Mouse (Mus musculus) liver, adult 10 weeks (tissue): ENCODE data around the gene Olfr279. TPM values are rescaled to one million over a fixed set of nuclear protein-coding genes. Genes with fewer than 3 reads are reported as not detected.

Experiments used
- polyA plus RNA-seq: library from polyadenylated mRNA; stranded (reverse); fragments of 350-450 nt; fragmentation: Illumina TruSeq; extraction: RNeasy Lipid Tissue Mini Kit (QIAGEN cat#74804); gene quantifications from one replicate; pipeline ENCODE4 v1.2.3, GENCODE M21; 2014; ENCODE audit warnings: low read depth, low replicate concordance

Gene Olfr279
- not detected for polyA plus RNA-seq

DNA sequence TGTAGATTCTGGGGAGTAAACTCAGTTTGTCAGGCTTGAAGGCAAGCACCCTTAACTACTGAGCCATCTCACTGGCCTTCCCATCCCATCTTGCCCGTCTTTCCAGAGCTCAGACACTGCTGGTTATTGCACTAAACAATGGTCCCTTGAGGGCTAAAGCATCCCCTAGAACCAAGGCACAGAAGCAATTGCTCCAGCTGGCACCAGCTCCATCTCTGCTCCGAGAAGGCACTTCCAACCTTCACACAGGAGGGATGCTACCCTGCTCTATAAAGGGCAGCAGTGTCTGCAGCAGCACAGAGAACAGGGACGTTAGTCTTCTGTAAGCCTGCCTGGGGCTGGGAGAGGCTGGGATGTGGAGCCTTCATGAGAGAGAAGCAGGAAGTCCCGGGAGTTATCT lies at the start of gene Olfr279:
Gene Olfr279, plus strand, starts transcription at position 301 of the 400 bp plus-strand sequence.

GRCm38 (mm10) chr15:98452288-98452687 lies 39.9 kb upstream of the Olfr279 start, which contains the start of gene Olfr281:
Gene Olfr281, plus strand, starts transcription at chr15:98452588.

DNA sequence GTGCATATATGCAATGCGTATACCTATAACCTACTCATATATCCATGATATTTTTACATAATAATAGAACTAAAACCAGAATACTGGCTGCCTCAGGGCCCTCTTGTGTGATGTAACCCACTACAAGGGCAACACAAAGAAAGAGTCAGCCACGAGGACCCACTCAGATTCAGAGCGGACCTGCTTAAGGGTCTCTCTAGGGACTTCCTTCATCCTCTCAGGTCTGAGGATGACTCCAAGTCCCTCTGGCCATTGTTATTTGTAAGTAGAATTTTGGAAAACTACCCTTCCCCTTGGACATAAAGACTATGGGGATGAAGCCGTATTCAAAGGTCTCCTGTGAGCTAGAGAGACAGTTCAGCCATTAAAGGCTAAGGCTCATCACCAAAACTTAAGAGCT lies 22.6 kb upstream of the Olfr279 start, which contains the start of gene OR5BS1P:
Gene OR5BS1P, plus strand, starts transcription at position 301 of the 400 bp plus-strand sequence.

GRCm38 (mm10) chr15:98482701-98483100 lies 9.5 kb upstream of the Olfr279 start, which contains the start of gene Lalba:
Gene Lalba, minus strand, starts transcription at chr15:98482721.

DNA sequence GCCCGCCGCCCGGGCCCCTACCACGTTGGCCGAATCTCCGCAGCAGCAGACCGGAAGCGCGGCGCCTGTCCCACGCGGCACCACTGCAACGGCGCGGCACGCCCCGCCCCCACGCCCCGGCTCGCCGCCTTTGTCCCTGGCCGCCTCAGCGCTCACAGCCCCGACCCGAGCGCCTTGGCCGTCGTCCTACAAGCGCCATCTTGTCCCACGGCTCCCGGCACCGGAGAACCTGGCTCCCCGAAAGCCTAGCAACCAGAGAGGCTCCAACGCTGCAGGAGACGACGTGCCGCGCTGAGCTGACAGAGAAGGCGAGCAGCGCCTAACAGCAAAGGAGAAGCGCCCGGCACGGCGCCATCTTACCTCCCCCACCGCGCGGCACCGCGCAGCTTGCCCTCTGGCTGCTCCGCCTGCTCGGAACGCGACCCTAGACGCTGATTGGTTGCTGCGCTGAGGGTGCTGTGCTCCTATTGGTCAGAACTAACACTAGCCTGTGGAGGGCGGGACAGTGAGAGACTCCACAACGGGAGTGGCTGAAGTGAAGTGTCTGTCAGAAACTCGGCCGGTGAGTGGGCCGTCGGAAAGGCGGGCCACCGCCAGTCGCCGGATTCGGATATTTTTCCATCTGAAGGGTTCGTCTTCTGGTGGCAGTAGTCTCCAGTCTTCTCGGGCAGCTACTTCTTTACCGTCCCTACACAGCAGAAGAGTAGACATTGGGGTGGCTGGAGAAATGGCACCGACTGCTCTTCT lies 41.9 kb downstream of the Olfr279 start, which contains the start of gene Kansl2:
Gene Kansl2, minus strand, starts transcription at position 384 of the 747 bp plus-strand sequence.

Other genes starting within 250 kb of the Olfr279 start
- gene H1fnt, start 235.1 kb upstream of the Olfr279 start, polyA plus RNA-seq = not detected
- gene Zfp641, start 196.2 kb upstream of the Olfr279 start, polyA plus RNA-seq = 0.32 TPM
- gene Olfr285, start 175.0 kb upstream of the Olfr279 start, polyA plus RNA-seq = not detected
- not detected for gene Olfr284, start 151.4 kb upstream of the Olfr279 start, polyA plus RNA-seq
- gene Olfr283, start 111.5 kb upstream of the Olfr279 start, polyA plus RNA-seq = not detected
- not detected for gene Olfr282, start 61.2 kb upstream of the Olfr279 start, polyA plus RNA-seq
- not detected for gene Olfr281, start 39.8 kb upstream of the Olfr279 start, polyA plus RNA-seq
- not detected for gene OR5BS1P, start 22.5 kb upstream of the Olfr279 start, polyA plus RNA-seq
- gene Lalba, start 9.7 kb upstream of the Olfr279 start, polyA plus RNA-seq = not detected
- 18.8 TPM for gene Kansl2, start 41.9 kb downstream of the Olfr279 start, polyA plus RNA-seq
- 25.8 TPM for gene Ccnt1, start 78.5 kb downstream of the Olfr279 start, polyA plus RNA-seq
- gene 4930415O20Rik, start 78.6 kb downstream of the Olfr279 start, polyA plus RNA-seq = not detected
- gene Adcy6, start 117.7 kb downstream of the Olfr279 start, polyA plus RNA-seq = 2.4 TPM
- gene Cacnb3, start 138.4 kb downstream of the Olfr279 start, polyA plus RNA-seq = not detected
- 2.8 TPM for gene Ddx23, start 170.5 kb downstream of the Olfr279 start, polyA plus RNA-seq
- 6.3 TPM for gene Rnd1, start 185.1 kb downstream of the Olfr279 start, polyA plus RNA-seq
- not detected for gene Ccdc65, start 215.8 kb downstream of the Olfr279 start, polyA plus RNA-seq
- 1.7 TPM for gene Fkbp11, start 235.8 kb downstream of the Olfr279 start, polyA plus RNA-seq